Mouse (Mus musculus) stomach, postnatal 0 days (tissue): ENCODE measurements at regions not wholly inside any gene's neighbourhood (a gene's known extent, or its start where the extent isn't known, plus 50 kb on each side); places are given as distances from the start of the nearest gene placed in this dataset.

ENCODE experiments used
- ATAC-seq: fragments of 200-750 bp; cut with Nextera tagmentation; 2 replicates; pipeline ENCODE4 v1.8.0; 2017; ENCODE audit not compliant: low FRiP score, low TSS enrichment
- DNase-seq: peaks from one replicate; pipeline ENCODE4 v3.0.0-alpha.2; 2016; ENCODE audit warnings: low spot score
- H3K27ac ChIP-seq: fragments of 300-500 bp; sonication (generic); replicated peaks from 2 replicates; pipeline ENCODE4 v1.5.1; 2014; ENCODE audit warnings: mild to moderate bottlenecking, control low read depth
- H3K27me3 ChIP-seq: fragments of 300-500 bp; sonication (generic); 2 replicates; pipeline ENCODE4 v1.6.1; 2014; ENCODE audit warnings: low read length; ENCODE audit not compliant: control insufficient read depth, insufficient read depth
- H3K36me3 ChIP-seq: fragments of 300-500 bp; sonication (generic); 2 replicates; pipeline ENCODE4 v1.6.1; 2014; ENCODE audit warnings: low read length, mixed read lengths; ENCODE audit not compliant: control insufficient read depth, insufficient read depth
- H3K4me1 ChIP-seq: fragments of 300-500 bp; sonication (generic); replicated peaks from 2 replicates; pipeline ENCODE4 v1.6.1; 2014; ENCODE audit warnings: antibody characterized with exemption; ENCODE audit not compliant: control insufficient read depth, insufficient read depth
- H3K4me2 ChIP-seq: fragments of 300-500 bp; sonication (generic); replicated peaks from 2 replicates; pipeline ENCODE4 v1.6.1; 2014; ENCODE audit warnings: low read depth, mild to moderate bottlenecking, control low read depth, moderate library complexity
- H3K4me3 ChIP-seq: fragments of 300-500 bp; sonication (generic); 2 replicates; pipeline ENCODE4 v1.5.1; 2014; ENCODE audit warnings: low read depth, low read length, control low read depth
- H3K9ac ChIP-seq: fragments of 300-500 bp; sonication (generic); 2 replicates; pipeline ENCODE4 v1.6.1; 2014; ENCODE audit warnings: mild to moderate bottlenecking, low read length, control low read depth, mixed read lengths
- H3K9me3 ChIP-seq: fragments of 300-500 bp; sonication (generic); 2 replicates; pipeline ENCODE4 v1.6.1; 2016; ENCODE audit warnings: low read length; ENCODE audit not compliant: control insufficient read depth
- CTCF ChIP-seq: IDR thresholded peaks from 2 replicates; pipeline ENCODE4 v1.5.1; 2016; ENCODE audit warnings: antibody characterized with exemption, low read depth, mild to moderate bottlenecking, moderate library complexity
- EP300 ChIP-seq: optimal IDR thresholded peaks from 2 replicates; pipeline ENCODE3; 2016; ENCODE audit warnings: antibody characterized with exemption
- WGBS: fragments of 180-500 bp; shearing (Covaris S2); extraction: QIAGEN DNeasy Blood & Tissue Kit; methylation state at CpG from one replicate; pipeline ENCODE4 v1.1.7; 2014; 5-methylcytosine and 5-hydroxymethylcytosine counted together

DNA sequence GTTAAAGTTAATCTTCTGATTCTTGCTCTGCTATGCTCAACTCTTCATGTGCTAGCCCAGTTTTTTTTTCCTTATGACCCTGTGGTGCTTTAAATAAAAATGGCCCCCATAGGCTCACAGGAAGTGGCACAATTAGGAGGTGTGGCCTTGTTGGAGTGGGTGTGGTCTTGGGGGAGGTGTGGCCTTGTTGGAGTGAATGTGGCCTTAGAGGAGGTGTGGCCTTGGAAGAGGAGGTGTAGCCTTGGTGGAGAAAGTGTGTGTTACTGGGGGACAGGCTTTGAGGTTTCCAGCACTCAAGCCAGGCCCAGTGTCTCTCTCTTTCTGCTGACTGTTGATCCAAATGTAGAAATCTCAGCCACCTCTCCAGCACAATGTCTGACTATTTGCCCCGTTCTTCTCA lies 186.0 kb upstream of the Rhobtb1 start:
- H3K4me3 ChIP-seq = no peak overlapping the region
- WGBS = 89% methylated on average over 1 of the region's 1 CpGs
- H3K9ac ChIP-seq = no peak overlapping the region
- no peak overlapping the region for H3K4me2 ChIP-seq
- no peak for ATAC-seq
- H3K27me3 ChIP-seq = no peaks in the 10 kb centered on the region
- DNase-seq = no peak
- H3K36me3 ChIP-seq = no peaks in the 10 kb centered on the region
- H3K27ac ChIP-seq = no peak overlapping the region
- no peaks in the 10 kb centered on the region for H3K9me3 ChIP-seq
- H3K4me1 ChIP-seq = no peaks in the 10 kb centered on the region
- no peak for TF ChIP-seq CTCF
- no peak for TF ChIP-seq EP300

DNA sequence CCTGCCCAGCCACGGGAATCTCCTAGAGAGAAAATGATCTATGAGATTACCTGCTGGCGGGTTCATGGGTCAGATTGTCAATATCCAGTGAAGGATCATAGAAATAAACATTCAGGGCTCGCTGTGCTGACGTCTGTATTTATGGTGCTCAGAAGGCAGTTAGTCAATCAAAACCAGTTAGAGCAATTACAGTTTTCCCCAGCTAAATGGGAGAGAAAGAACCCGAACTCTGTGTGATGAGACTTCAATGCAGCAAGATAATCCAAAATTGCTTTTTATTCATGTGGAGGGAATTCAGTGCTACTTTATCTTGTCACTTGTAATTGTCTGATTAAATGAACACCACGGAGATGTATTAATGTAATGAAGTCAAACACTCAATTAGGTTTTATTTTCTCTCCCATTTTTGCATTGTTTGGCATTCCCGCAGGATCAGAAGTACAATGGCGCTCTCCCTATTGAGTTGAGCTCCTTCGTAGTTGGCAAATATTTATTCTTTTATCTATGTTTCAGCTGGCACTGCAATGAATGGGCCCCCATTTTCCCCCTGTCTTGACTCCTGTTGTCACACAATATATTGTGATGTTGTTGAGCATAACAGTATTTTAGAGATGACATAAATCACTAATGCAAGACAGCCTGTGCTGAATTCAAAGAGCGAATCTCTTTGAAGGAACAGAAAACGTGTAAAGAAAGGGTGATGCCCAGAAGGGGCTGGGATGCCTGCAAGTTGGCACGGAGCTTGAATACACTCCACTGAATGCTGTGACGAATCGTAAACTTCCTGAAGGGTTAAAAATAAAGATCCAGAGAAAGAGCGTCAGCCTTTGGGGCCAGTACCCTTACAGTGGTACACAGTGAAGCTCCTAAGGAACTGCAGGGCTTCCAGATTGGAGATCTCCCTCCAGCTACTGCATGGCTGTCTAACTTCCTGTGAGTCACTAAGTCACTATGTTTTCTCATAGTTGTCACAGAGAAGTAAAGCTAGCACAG lies 183.0 kb upstream of the Rhobtb1 start:
- 44% methylated on average over 15 of the region's 15 CpGs for WGBS

DNA sequence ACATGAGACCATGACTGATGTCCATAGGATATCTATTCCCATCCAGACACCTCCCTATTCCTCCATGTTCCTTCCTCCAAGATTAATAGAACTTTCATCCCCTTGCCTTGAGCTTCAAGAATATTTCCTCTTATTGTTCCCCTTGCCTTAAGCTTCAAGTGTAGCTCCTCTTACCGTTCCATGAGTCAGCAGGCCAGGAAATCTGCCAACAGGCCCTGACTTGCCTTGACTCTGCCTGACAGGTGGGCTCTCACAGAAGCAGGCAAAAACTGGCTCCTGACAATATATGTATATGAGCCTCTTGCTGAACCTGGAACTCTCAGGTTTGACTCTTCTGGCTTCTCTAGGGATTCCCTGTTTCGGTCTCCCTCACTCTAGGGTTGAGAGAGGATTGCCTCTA lies 180.7 kb upstream of the Rhobtb1 start:
- Histone ChIP-seq H3K9me3 (no peaks in the 10 kb centered on the region), H3K4me1 (no peaks in the 10 kb centered on the region), H3K36me3 (no peaks in the 10 kb centered on the region), H3K4me3 (no peak overlapping the region), H3K27ac (no peak overlapping the region), H3K27me3 (no peaks in the 10 kb centered on the region), H3K4me2 (no peak overlapping the region), H3K9ac (no peak overlapping the region)
- no peak for DNase-seq
- TF ChIP-seq EP300 (no peak), CTCF (no peak)
- 70% methylated on average over 2 of the region's 2 CpGs for WGBS
- ATAC-seq = no peak

More for the DNA sequence above, 183.0 kb upstream of the Rhobtb1 start:
- H3K4me2 ChIP-seq = no peak overlapping the region
- H3K36me3 ChIP-seq = no peaks in the 10 kb centered on the region
- H3K27me3 ChIP-seq = no peaks in the 10 kb centered on the region
- no peaks in the 10 kb centered on the region for H3K4me1 ChIP-seq
- no peak overlapping the region for H3K9ac ChIP-seq
- no peak overlapping the region for H3K27ac ChIP-seq
- ATAC-seq (no peak), DNase-seq (no peak)
- no peaks in the 10 kb centered on the region for H3K9me3 ChIP-seq
- TF ChIP-seq EP300 = no peak
- TF ChIP-seq CTCF = no peak
- no peak overlapping the region for H3K4me3 ChIP-seq

DNA sequence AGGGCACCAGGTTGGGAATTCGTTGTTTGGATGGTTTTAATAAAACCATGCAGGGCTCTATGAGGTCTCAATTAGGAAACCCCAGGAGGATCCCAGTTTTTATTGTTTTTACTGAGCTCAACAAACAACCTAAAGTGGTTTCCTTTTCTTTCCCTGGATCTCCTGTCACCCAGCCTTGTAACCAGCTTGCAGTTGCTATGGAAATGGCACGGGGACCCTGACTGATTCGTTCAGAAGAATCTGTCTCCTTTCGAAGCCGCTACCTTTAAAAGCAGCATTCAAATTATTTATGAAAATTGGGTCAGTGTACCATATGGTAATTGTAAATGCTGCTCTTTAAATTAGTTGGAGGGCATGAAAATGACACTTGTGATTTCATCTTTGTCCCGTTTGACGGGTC lies 176.5 kb upstream of the Rhobtb1 start:
- WGBS = 84% methylated on average over 7 of the region's 7 CpGs
- no peak for ATAC-seq
- Histone ChIP-seq H3K9ac (no peak overlapping the region), H3K4me2 (no peak overlapping the region), H3K9me3 (no peaks in the 10 kb centered on the region), H3K4me1 (no peaks in the 10 kb centered on the region), H3K36me3 (no peaks in the 10 kb centered on the region), H3K4me3 (no peak overlapping the region), H3K27ac (no peak overlapping the region), H3K27me3 (no peaks in the 10 kb centered on the region)
- TF ChIP-seq EP300 (no peak), CTCF (no peak)
- DNase-seq = no peak

DNA sequence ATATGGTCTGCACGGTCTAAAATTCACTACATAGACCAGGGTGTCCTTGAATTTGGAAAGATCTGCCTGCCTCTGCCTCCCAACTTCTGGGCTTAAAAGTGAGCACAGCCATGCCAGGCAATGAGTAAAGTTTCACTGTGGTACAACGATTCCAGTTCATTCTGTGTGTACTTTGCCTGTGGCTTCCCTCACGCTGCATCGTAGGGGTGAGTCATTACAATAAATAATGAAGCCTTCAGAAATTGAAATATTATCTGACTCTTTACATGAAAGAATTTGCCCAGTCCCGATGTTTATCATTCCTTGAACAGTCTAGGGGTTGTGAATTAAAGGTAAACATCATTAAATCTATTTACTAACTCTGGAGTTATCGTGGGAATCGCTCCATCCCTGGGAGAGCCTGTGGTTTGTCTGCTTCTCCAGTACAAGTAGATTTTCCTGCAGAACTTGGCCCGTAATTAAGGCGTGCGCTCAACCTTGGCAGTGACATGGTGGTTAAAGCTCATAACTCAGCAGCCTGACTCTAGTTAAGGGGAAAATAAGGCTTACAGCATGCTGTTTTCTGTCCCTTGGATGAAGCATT lies 174.7 kb upstream of the Rhobtb1 start:
- ATAC-seq = peak; percentile 87
- DNase-seq = peak; percentile 35
- TF ChIP-seq CTCF (no peak), EP300 (no peak)
- Histone ChIP-seq H3K4me2 (no peak overlapping the region), H3K9ac (no peak overlapping the region), H3K9me3 (no peaks in the 10 kb centered on the region), H3K27me3 (no peaks in the 10 kb centered on the region), H3K4me1 (no peaks in the 10 kb centered on the region), H3K27ac (no peak overlapping the region; the same call in 1 of the 2 replicates), H3K36me3 (no peaks in the 10 kb centered on the region), H3K4me3 (no peak overlapping the region)
- 29% methylated on average over 10 of the region's 10 CpGs for WGBS

DNA sequence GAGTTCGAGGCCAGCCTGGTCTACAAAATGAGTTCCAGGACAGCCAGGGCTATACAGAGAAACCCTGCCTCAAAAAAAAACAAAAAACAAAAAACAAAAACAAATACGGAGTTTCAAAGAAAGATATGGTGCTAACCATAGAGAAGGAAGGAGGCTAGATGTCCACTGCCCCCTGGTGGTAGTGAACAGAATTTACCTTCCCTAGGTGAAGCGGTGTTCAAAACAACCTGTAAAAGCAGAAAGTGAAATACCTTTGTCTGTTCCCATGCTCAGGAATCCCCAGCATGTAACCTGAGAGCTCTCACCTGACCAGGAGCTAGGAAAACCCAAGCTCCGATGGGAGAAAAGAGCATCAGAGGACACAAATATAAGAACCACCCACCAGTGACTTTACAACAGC lies 173.1 kb upstream of the Rhobtb1 start:
- Histone ChIP-seq H3K4me1 (no peaks in the 10 kb centered on the region), H3K4me3 (no peak overlapping the region), H3K4me2 (no peak overlapping the region), H3K9ac (no peak overlapping the region), H3K27ac (no peak overlapping the region), H3K9me3 (no peaks in the 10 kb centered on the region), H3K36me3 (no peaks in the 10 kb centered on the region), H3K27me3 (no peaks in the 10 kb centered on the region)
- TF ChIP-seq CTCF (peak; percentile 77), EP300 (no peak)
- DNase-seq (no peak), ATAC-seq (no peak)
- WGBS = 69% methylated on average over 4 of the region's 4 CpGs
